Mouse (Mus musculus) heart, adult 8-10 months (tissue): ENCODE results near the gene Mnat1. TPM values are rescaled to one million over a fixed set of nuclear protein-coding genes. Genes with fewer than 3 reads are reported as not detected.
"Not testable (repeated sequence)": the region's sequence is repeated elsewhere in the genome, so short reads cannot be mapped to it uniquely, and the experiment has no call there.

Source experiments
- DNase-seq: peaks from one replicate; pipeline ENCODE4 v3.0.0; 2022; ENCODE audit warnings: low spot score
- total RNA-seq, 4 experiments: library from RNA; stranded (reverse); gene quantifications; 2 replicates each; pipeline ENCODE4 v1.2.4; 2022

The Mnat1 gene
- total RNA-seq, 4 experiments from 2014 or later: 18.1 to 22.3 (median 20.5) TPM

DNA sequence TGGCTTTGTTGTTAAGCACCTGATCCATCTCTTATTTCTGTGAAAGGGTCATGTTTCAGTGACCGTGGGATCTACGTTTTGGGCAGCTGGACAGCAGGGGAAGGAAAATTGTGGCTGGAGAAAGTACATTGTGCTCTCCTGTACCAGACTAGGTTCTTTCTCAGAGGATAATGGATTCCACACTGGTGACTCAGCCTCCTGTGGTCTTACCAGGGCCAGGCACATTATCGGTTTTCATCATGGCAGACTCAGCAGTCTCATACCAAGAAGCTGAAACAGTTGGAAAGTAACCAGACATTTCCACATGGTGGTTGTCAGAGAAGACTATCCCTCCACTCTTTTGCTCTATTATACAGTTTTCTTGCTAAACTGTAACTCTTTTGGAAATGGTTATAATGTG is 23.7 kb downstream of the Mnat1 start:
- DNase-seq: peak; percentile 24

DNA sequence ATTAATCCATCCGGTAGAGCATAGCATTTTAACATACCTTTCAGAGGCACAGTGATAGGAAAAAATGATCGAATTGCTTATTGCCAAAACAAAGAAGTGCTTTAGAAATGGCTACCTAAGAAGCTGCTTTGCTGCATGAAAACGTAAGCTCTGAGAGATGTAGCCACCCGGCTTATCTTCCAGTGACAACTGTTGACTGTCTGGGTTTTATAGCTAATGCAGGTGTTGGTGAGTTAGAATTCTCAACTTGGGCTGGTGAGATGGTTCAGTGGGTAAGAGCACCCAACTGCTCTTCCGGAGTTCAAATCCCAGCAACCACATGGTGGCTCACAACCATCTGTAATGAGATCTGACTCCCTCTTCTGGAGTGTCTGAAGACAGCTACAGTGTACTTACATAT is 27.5 kb downstream of the Mnat1 start:
- DNase-seq: not testable (repeated sequence)

DNA sequence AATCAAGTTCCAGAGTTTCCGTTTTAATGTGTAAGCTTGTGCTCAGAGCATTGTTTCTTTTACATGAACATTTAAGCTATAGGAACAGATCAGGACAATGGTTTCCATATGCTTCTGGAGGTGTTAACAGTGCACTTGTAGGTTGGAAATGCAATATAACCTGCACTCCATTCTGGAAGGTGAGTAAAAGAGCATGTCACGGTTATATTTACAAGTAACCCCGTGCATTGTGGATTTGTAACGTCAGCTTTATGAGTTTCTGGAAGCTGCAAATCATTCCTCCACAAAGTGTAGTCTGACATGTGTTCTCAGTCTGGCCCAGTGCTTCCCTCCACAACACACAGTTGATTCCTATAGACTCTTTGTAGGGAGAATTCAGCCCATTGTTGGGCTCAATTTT is 30.6 kb downstream of the Mnat1 start:
- DNase-seq: no peak

GRCm38 (mm10) chr12:73160341-73160740 is 36.8 kb downstream of the Mnat1 start:
- peak; percentile 11 for DNase-seq

DNA sequence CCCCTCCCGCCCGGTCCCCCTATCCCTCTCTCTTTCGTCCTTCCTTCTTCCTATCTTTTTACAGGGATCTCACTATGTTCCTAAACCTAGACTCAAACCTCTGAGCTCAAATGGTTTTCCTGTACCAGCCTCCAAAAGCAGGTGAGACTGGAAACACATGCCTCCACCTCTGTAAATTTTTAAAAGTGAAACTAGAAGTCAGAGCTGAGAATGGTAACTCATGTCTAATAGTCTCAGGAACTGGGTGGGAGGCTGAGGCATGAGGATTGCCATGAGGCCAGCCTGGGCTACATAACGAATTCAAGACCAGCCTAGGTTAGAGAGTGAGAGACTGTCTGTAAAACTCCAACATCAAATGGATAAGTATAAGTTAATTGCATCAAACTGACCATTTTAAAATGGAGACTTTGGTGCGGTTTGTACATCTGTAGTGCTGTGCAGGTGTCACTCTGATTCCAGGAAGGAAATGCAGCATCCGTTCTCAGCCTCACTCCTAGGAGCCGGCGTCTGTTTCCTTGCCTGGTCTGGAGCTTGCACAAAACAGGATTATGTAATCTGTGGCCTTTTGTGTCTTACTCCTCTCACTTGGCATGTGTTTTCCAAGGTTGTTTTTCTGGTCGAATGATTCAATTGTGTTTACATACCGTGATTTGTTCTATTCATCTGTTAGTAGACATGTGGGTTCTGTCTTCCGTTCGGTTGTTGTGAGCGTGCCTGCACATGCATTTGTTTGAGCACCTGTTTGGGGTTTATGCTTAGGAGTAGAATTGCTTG is 39.1 kb downstream of the Mnat1 start:
- DNase-seq: peak; percentile 33

DNA sequence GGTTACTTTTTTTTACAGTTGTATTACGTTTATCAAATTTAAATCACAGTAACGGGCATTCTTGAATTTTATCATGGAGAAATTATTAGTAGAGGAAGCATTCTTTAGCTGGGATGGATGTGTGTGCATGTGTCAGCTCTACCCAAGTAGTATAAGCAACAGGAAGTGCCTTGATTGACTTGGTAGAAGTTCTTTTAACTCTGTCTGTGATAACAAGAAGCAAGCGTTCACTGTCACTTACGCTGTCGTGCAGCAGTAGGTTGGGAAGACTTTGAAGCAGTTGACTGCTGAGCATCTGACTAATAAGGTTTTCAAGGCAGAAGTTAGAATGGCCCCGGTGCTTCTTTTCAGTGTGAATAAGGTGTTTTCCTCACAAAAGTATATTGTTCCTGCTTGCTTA is 47.3 kb downstream of the Mnat1 start:
- no peak for DNase-seq

GRCm38 (mm10) chr12:73183896-73184295 is 60.4 kb downstream of the Mnat1 start:
- no peak for DNase-seq

GRCm38 (mm10) chr12:73197363-73197762 is 73.8 kb downstream of the Mnat1 start:
- no peak for DNase-seq

- DNase-seq: no peak
Measured at GRCm38 (mm10) chr12:73198451-73198850, 74.9 kb downstream of the Mnat1 start.

- DNase-seq: no peak
Measured at GRCm38 (mm10) chr12:73199375-73199774, 75.9 kb downstream of the Mnat1 start.

DNA sequence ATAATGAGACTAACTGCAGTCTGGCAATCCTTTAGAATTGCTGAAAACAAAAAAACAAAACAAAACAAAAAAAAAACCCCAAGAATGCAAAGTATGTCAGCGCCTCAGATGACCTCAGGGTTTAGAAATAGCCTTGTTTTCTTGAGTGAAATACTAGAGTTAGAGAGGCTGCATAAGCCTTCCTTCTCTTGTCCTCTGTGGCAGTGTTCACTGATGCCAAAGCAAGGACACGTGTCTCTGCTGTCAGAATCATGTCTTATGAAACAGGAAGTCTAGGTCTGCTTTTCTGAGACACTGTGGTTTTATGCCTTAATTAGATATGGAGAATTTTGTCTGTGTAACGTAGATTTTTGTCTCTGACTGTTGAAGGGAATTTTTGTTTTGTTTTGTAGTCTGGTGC is 78.1 kb downstream of the Mnat1 start:
- DNase-seq: no peak

DNA sequence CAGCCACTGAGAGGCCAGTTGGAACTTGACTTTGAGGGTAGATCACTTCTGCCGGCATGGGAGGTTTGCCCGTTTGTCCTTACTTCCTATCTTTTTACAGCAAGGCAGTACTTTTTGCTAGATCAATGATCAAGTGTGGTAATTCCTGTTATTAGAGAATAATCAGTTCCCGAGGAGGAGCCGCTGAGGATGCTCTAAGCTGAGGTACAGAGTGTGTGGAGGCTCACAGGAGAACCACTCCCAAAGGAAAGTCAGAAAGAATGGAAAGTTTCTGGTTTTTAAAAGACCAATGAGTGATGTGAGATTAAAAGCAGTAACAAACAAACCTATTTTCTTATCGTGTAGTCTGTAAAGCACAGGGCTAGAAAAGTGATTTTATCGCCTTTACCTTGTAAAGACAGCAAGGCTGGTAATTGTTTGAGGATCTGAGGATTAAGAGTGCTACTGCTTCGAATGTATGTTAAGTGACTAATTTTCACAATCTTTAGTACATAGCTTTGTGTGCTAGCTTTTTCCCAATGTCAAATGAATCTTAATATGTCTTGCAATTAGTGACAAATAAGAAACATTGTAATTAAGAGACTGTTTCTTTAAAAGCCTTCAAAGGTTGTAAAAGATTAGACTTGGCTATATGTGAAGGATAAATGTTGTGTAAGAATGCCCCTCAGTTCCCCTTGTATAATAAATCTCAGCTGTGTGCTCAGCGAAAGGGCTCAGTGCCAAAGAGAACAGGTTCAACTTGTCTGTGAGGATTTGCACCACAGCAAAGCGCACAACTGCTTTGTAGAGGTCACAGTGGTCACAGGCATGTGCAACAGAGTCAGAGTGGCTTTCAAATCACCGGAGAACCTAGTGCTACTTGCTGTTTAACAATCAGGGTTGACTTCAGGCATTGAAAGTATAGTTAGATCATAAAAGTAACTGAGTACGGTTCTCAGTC is 82.5 kb downstream of the Mnat1 start:
- DNase-seq: no peak

- no peak for DNase-seq
Measured at GRCm38 (mm10) chr12:73207008-73207407, 83.5 kb downstream of the Mnat1 start.

GRCm38 (mm10) chr12:73207461-73207860 is 83.9 kb downstream of the Mnat1 start:
- no peak for DNase-seq

GRCm38 (mm10) chr12:73208518-73208917 is 85.0 kb downstream of the Mnat1 start:
- DNase-seq: no peak

- DNase-seq: peak; percentile 65
Measured at GRCm38 (mm10) chr12:73209117-73209516, 85.6 kb downstream of the Mnat1 start.

DNA sequence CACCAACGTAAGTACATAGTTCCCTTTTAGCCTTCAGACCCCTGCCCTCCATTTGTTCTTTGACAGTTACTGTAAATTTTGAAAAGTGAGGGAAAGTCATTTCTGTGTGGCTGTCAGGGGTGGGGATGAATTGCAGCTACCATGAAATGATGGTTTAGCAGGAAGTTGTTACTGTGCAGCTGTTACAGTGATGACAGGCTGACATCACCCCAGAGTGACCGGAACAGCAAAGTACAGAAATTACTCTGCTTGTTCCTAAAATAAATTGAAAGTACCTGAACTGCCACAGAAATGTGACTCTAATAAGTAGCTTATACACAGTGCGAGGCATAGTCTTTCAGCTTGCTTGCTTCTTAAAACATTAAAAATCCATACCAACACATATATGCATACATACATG is 86.9 kb downstream of the Mnat1 start:
- DNase-seq: peak; percentile 38

GRCm38 (mm10) chr12:73215773-73216172 is 92.3 kb downstream of the Mnat1 start:
- DNase-seq: no peak

GRCm38 (mm10) chr12:73218632-73219031 is 95.1 kb downstream of the Mnat1 start:
- DNase-seq: no peak

DNA sequence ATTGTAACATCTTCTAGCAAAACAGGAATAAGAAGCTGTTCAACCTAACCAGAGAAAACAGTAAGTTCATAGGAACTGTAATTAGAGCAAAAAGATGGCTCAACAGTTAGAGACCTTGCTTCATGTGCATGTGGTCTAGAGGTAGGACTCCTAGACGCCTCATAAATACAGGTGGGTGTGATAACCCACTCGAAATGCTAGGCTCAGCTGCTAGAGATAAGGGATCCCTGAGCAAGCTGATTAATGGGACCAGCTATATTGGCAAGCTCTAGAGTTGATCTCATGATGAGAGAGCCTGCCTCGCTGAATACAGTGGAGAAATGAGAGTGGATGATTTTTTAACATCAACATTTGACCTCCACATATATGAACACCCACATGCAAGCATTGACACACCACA is 97.7 kb downstream of the Mnat1 start:
- DNase-seq: no peak

GRCm38 (mm10) chr12:73223872-73224271 is 100.4 kb downstream of the Mnat1 start:
- DNase-seq: no peak

DNA sequence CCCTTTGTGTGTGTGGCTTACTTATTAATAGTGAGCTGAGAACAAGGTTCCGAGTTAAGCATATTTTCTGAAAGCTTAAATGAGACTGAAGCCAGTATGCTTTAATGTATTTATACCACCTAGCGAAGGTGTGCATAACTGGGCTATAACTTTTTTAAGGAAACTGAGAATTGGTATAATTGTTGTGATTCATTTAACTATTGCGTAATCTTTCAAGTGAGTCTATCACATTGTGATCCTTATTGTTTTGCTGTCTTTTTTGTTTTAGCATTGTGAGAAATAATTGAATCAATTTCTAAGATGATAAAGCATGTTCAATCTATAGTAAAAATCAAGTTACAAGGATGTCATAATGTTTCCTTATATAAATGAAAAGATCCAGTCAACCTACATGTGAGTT is 104.9 kb downstream of the Mnat1 start:
- DNase-seq: no peak

DNA sequence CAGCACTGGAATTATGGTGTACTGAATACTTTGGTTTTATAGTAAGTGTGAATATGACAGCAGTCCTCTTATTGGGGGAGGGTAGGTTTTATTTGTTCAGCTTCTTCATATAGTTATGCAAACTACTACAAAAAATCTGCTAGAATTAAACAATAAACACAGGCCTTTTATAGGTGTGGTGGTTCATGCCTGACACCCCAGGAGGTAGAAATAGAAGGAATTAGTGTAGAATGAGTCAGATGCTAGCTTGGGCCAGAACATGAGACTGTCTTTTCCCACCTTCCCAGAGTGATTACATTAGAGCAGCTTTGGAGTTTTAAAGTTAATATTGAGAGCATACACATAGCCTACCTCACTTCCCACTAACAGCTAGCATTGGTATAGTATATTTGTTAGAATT is 106.7 kb downstream of the Mnat1 start:
- no peak for DNase-seq
